Mouse (Mus musculus): Measurements from ENCODE around the gene Ubr1. TPM values are rescaled to one million over a fixed set of nuclear protein-coding genes. Genes with fewer than 3 reads are reported as not detected.

Ubr1 gene
- total and polyA plus RNA-seq, 3 experiments = 10.7 to 18.1 (median 16.0) TPM

GRCm38 (mm10) chr2:120871447-120872336 lies 98.8 kb downstream of the Ubr1 start:
- H3K36me3 ChIP-seq (replicated peaks in 1 of 2; ENCODE audit: control insufficient read depth in 1 of 2, insufficient read depth in 1 of 2, low read length in 1 of 2) = peaks cover 35 to 77% of the 10 kb centered on the region in 2 experiments
- H3K27me3 ChIP-seq (replicated peaks) = no peaks in the 10 kb centered on the region
- dilution Hi-C loops (cut with MboI; ENCODE audit: extremely low pct_ligation_motif_present, extremely low pct_unique_long_range_greater_than_20kb, low sequenced_read_pairs) = no loop called here
- no peak for DNase-seq (ENCODE audit: extremely low read depth)
- no peak overlapping the region for H3K4me3 ChIP-seq (replicated peaks in 1 of 3; ENCODE audit: low read depth in 2 of 3, low read length in 2 of 3, poor library complexity in 1 of 3)
- no peaks in the 10 kb centered on the region for H3K9me3 ChIP-seq (replicated peaks; ENCODE audit: low read length)
- no peak overlapping the region for H3K9ac ChIP-seq (ENCODE audit: insufficient read depth, low read depth)
- no peak overlapping the region for H3K27ac ChIP-seq (ENCODE audit: insufficient read depth, low read depth)
- H3K4me2 ChIP-seq (ENCODE audit: insufficient read depth, low read depth, poor library complexity, severe bottlenecking) = no peak overlapping the region
- in situ Hi-C loops (cut with MboI; ENCODE audit: low pct_ligation_motif_present, low pct_unique_long_range_greater_than_20kb, low sequenced_read_pairs) = loop anchor here (10.0 kb wide), 1 partner anchor 407 kb away; no protein-coding TSS in a partner anchor
- TF ChIP-seq ZKSCAN1 (IDR thresholded peaks at IDR 0.05; ENCODE audit: borderline replicate concordance, low read depth, low read length) (no peak), ZC3H11A (IDR thresholded peaks at IDR 0.05; ENCODE audit: low read depth, low read length) (no peak), POLR2A (IDR thresholded peaks at IDR 0.05; ENCODE audit: low read depth, low read length) (no peak), TBP (conservative IDR thresholded peaks at IDR 0.05; ENCODE audit: low read depth, low read length) (no peak), CHD1 (IDR thresholded peaks at IDR 0.05; ENCODE audit: low read depth, low read length) (no peak), POLR2AphosphoS2 (IDR thresholded peaks at IDR 0.05; ENCODE audit: low read depth, low read length) (no peak), JUND (conservative IDR thresholded peaks at IDR 0.05; ENCODE audit: low read depth, low read length) (no peak), CHD2 (IDR thresholded peaks at IDR 0.05; ENCODE audit: low read length) (no peak), UBTF (IDR thresholded peaks at IDR 0.05; ENCODE audit: low read depth, low read length) (no peak), MEF2A (IDR thresholded peaks at IDR 0.05; ENCODE audit: borderline replicate concordance, low read depth, low read length) (no peak), EP300 (IDR thresholded peaks at IDR 0.05; ENCODE audit: low read length) (no peak), USF2 (conservative IDR thresholded peaks at IDR 0.05; ENCODE audit: low read depth, low read length) (no peak), BHLHE40 (IDR thresholded peaks at IDR 0.05; ENCODE audit: low read depth, low read length) (no peak), ZMIZ1 (IDR thresholded peaks at IDR 0.05; ENCODE audit: low read depth, low read length) (no peak), MAX (IDR thresholded peaks at IDR 0.05; ENCODE audit: low read length) (no peak), ETS1 (conservative IDR thresholded peaks at IDR 0.05; ENCODE audit: low read depth, low read length) (no peak), GABPA (IDR thresholded peaks at IDR 0.05; ENCODE audit: insufficient replicate concordance, low read depth, low read length) (no peak), CTCF (conservative IDR thresholded peaks at IDR 0.05 in 1 of 2, IDR thresholded peaks at IDR 0.05 in 1 of 2; ENCODE audit: low read depth in 2 of 2, low read length in 2 of 2) (no peak), MAZ (IDR thresholded peaks at IDR 0.05; ENCODE audit: low read depth, low read length) (no peak), MYC (IDR thresholded peaks at IDR 0.05; ENCODE audit: low read depth, low read length) (no peak)
- no peaks in the 10 kb centered on the region for H3K4me1 ChIP-seq (ENCODE audit: control insufficient read depth in 1 of 2, insufficient read depth in 2 of 2)
- H3K79me2 ChIP-seq (replicated peaks; ENCODE audit: control insufficient read depth, extremely low read depth, insufficient read depth, poor library complexity, severe bottlenecking) = no peaks in the 10 kb centered on the region

DNA sequence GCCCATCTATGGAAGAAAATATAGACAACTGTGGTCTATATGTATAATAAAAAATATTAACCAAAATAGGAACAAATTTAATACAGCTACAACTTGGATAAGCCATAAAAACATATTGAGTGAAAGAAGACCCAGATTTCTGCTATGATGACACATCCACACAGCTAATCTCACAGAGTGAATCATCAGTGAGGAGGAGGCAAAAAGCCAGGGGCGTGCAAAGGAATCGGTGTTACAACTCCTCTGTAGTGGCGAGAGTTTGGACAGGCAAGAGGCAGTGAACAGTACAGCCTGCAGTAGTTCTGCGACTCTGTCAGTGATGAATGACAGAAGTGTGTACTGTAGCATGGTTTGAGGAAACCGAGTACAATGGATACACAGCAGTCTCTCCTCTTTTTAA lies 103.2 kb downstream of the Ubr1 start:
- Histone ChIP-seq H3K27me3 (replicated peaks) (no peaks in the 10 kb centered on the region), H3K36me3 (replicated peaks in 1 of 2; ENCODE audit: control insufficient read depth in 1 of 2, insufficient read depth in 1 of 2, low read length in 1 of 2) (peaks cover 38 to 80% of the 10 kb centered on the region in 2 experiments), H3K9me3 (replicated peaks; ENCODE audit: low read length) (no peaks in the 10 kb centered on the region), H3K4me3 (replicated peaks in 1 of 3; ENCODE audit: low read depth in 2 of 3, low read length in 2 of 3, poor library complexity in 1 of 3) (no peak overlapping the region), H3K4me1 (ENCODE audit: control insufficient read depth in 1 of 2, insufficient read depth in 2 of 2) (no peaks in the 10 kb centered on the region), H3K4me2 (ENCODE audit: insufficient read depth, low read depth, poor library complexity, severe bottlenecking) (no peak overlapping the region), H3K79me2 (replicated peaks; ENCODE audit: control insufficient read depth, extremely low read depth, insufficient read depth, poor library complexity, severe bottlenecking) (no peaks in the 10 kb centered on the region), H3K27ac (ENCODE audit: insufficient read depth, low read depth) (no peak overlapping the region), H3K9ac (ENCODE audit: insufficient read depth, low read depth) (no peak overlapping the region)
- dilution Hi-C loops (cut with MboI; ENCODE audit: extremely low pct_ligation_motif_present, extremely low pct_unique_long_range_greater_than_20kb, low sequenced_read_pairs) = no loop called here
- in situ Hi-C loops (cut with MboI; ENCODE audit: low pct_ligation_motif_present, low pct_unique_long_range_greater_than_20kb, low sequenced_read_pairs) = no loop called here
- DNase-seq (ENCODE audit: extremely low read depth) = no peak
- TF ChIP-seq TCF12 (IDR thresholded peaks at IDR 0.05; ENCODE audit: low read depth, low read length) = no peak
- TF ChIP-seq SIN3A (IDR thresholded peaks at IDR 0.05; ENCODE audit: low read length) = no peak
- no peak for TF ChIP-seq ZNF384 (IDR thresholded peaks at IDR 0.05; ENCODE audit: low read depth, low read length)
- no peak for TF ChIP-seq HCFC1 (IDR thresholded peaks at IDR 0.05; ENCODE audit: low read depth, low read length)
- TF ChIP-seq MYC (IDR thresholded peaks at IDR 0.05; ENCODE audit: low read depth, low read length) = no peak
- TF ChIP-seq SMC3 (IDR thresholded peaks at IDR 0.05; ENCODE audit: low read depth, low read length) = no peak
- TF ChIP-seq POLR2A (IDR thresholded peaks at IDR 0.05; ENCODE audit: low read depth, low read length) = no peak
- no peak for TF ChIP-seq CHD2 (IDR thresholded peaks at IDR 0.05; ENCODE audit: low read length)

Data from CH12.LX (cell line).